Mouse (Mus musculus): ENCODE results near the gene Pp2d1.

- TF ChIP-seq POLR2A (IDR thresholded peaks at IDR 0.05; ENCODE audit: insufficient read depth, low read length) (no peak), CTCF (IDR thresholded peaks at IDR 0.05; ENCODE audit: low read depth, low read length) (no peak), EP300 (IDR thresholded peaks at IDR 0.05; ENCODE audit: insufficient read depth, low read depth, low read length) (no peak)
Measured at GRCm38 (mm10) chr17:53554813-53555212, 15.6 kb upstream of the Pp2d1 start.

All from ES-Bruce4 (cell line).